Mouse (Mus musculus) liver, embryonic 11.5 days (tissue): ENCODE measurements around the gene 5530401A14Rik. TPM values are rescaled to one million over a fixed set of nuclear protein-coding genes. Genes with fewer than 3 reads are reported as not detected.

ENCODE experiments used
- ATAC-seq: fragments of 200-750 bp; cut with Nextera tagmentation; replicated peaks from 2 replicates; pipeline ENCODE4 v1.8.0; 2017; ENCODE audit warnings: moderate number of reproducible peaks, mild to moderate bottlenecking, moderate TSS enrichment, moderate library complexity; ENCODE audit not compliant: low FRiP score
- DNase-seq: peaks from one replicate; pipeline ENCODE4 v3.0.0-alpha.2; 2017; ENCODE audit warnings: low spot score
- H3K27ac ChIP-seq: fragments of 300-500 bp; sonication (generic); 2 replicates; pipeline ENCODE4 v1.5.1; 2014; ENCODE audit warnings: mild to moderate bottlenecking, low read depth, low read length, control low read depth
- H3K27me3 ChIP-seq: fragments of 300-500 bp; sonication (generic); replicated peaks from 2 replicates; pipeline ENCODE4 v1.6.1; 2014; ENCODE audit warnings: low read length, mixed read lengths; ENCODE audit not compliant: control insufficient read depth, insufficient read depth
- H3K36me3 ChIP-seq: fragments of 300-500 bp; sonication (generic); 2 replicates; pipeline ENCODE4 v1.6.1; 2014; ENCODE audit warnings: mild to moderate bottlenecking, low read length, moderate library complexity, mixed read lengths; ENCODE audit not compliant: control insufficient read depth, insufficient read depth
- H3K4me1 ChIP-seq: fragments of 300-500 bp; sonication (generic); replicated peaks from 2 replicates; pipeline ENCODE4 v1.6.1; 2014; ENCODE audit warnings: low read length, mixed read lengths; ENCODE audit not compliant: control insufficient read depth, insufficient read depth
- H3K4me2 ChIP-seq: fragments of 300-500 bp; sonication (generic); 2 replicates; pipeline ENCODE4 v1.6.1; 2014; ENCODE audit warnings: mild to moderate bottlenecking, control low read depth, moderate library complexity
- H3K4me3 ChIP-seq: fragments of 300-500 bp; sonication (generic); 2 replicates; pipeline ENCODE4 v1.5.1; 2014; ENCODE audit warnings: low read depth, low read length, control low read depth
- H3K9ac ChIP-seq: fragments of 300-500 bp; sonication (generic); 2 replicates; pipeline ENCODE4 v1.6.1; 2014; ENCODE audit warnings: low read depth, low read length, control low read depth
- H3K9me3 ChIP-seq: fragments of 300-500 bp; sonication (generic); 2 replicates; pipeline ENCODE4 v1.6.1; 2016; ENCODE audit warnings: low read length, inconsistent platforms, mixed read lengths; ENCODE audit not compliant: control insufficient read depth
- WGBS: fragments of 180-500 bp; shearing (Covaris S2); extraction: QIAGEN DNeasy Blood & Tissue Kit; methylation state at CpG from one replicate; pipeline ENCODE4 v1.1.7; 2014; 5-methylcytosine and 5-hydroxymethylcytosine counted together
- polyA plus RNA-seq: library from polyadenylated mRNA; unstranded; fragments of >200 nt; fragmentation: Nextera tagmentation; extraction: Ambion mirVana; gene quantifications from 2 replicates; pipeline ENCODE4 v1.2.1, GENCODE M21; 2014

The 5530401A14Rik gene
- polyA plus RNA-seq, 1 experiment from 2014 or later: not detected

GRCm38 (mm10) chr11:81847773-81848490 is 12.5 kb upstream of the 5530401A14Rik start:
- Histone ChIP-seq H3K36me3 (no peaks in the 10 kb centered on the region), H3K9ac (no peak overlapping the region), H3K4me2 (no peak overlapping the region), H3K27ac (no peak overlapping the region), H3K27me3 (no peaks in the 10 kb centered on the region), H3K4me3 (no peak overlapping the region), H3K9me3 (no peaks in the 10 kb centered on the region), H3K4me1 (no peaks in the 10 kb centered on the region)
- ATAC-seq (no peak), DNase-seq (no peak)
- 59% methylated on average over 1 of the region's 1 CpGs for WGBS

GRCm38 (mm10) chr11:81865661-81866382 is 5.3 kb downstream of the 5530401A14Rik start:
- Histone ChIP-seq H3K27ac (no peak overlapping the region), H3K4me1 (no peaks in the 10 kb centered on the region), H3K4me3 (no peak overlapping the region), H3K9ac (no peak overlapping the region), H3K4me2 (no peak overlapping the region), H3K9me3 (no peaks in the 10 kb centered on the region), H3K27me3 (no peaks in the 10 kb centered on the region), H3K36me3 (no peaks in the 10 kb centered on the region)
- no peak for ATAC-seq
- no peak for DNase-seq
- WGBS: 70% methylated on average over 10 of the region's 10 CpGs

DNA sequence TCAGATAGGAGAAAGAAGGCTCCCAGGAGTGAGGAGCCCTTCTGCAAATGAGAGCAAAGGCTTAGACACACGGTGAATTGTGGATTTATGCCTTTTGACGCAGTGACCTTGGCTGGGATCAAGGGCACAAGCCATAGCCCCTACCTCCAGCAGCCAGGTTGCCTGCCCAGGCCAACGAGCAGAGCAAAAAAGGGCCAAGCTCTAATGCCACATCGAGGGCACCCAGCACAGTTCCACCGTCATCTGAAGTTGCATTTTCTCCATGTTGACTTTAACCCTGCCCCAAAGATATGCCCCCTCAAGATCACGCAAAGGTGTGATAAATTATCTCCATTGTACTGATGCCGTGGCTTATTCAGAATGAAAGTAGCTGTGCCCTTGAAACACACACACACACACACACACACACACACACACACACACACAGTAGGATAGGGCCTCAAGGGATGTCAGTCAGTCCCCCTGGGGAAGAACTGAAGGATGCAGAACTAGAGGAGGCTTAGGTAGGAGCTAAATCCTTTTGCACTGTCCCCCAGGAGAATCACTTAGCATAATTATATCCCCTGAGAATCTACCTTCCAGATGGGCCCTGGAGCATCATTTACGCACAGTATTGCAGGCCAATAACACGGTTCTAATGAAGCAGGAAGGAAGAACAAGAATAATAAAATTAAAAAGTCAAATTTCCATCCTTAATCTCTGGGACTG is 11.2 kb downstream of the 5530401A14Rik start:
- DNase-seq (no peak), ATAC-seq (no peak)
- H3K4me2 ChIP-seq: no peak overlapping the region
- H3K4me3 ChIP-seq: no peak overlapping the region
- H3K9ac ChIP-seq: no peak overlapping the region
- no peaks in the 10 kb centered on the region for H3K27me3 ChIP-seq
- 43% methylated on average over 9 of the region's 9 CpGs for WGBS
- H3K4me1 ChIP-seq: no peaks in the 10 kb centered on the region
- H3K9me3 ChIP-seq: no peaks in the 10 kb centered on the region
- H3K27ac ChIP-seq: no peak overlapping the region
- H3K36me3 ChIP-seq: no peaks in the 10 kb centered on the region

DNA sequence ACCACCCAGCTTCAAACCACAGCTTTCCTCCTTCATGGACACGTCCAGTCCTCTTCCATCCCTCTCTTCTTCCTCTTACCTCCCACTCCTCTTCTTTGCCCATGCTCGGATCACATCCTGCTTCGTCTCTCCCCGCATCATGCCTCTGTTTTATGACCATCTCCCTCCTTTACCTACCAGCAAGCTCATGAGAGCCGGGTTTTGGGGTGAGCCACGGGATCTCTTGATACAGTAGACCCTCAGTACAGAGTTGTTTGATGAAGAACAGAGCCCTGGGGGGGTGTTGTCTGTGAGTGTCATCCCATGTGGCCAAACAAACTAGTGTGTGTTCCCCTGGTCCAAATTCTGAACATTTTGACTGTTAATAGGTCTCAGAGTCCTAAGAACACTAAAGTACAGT is 36.0 kb downstream of the 5530401A14Rik start:
- DNase-seq (no peak), ATAC-seq (no peak)
- no peaks in the 10 kb centered on the region for H3K27me3 ChIP-seq
- H3K27ac ChIP-seq: no peak overlapping the region
- WGBS: 78% methylated on average over 6 of the region's 6 CpGs
- no peak overlapping the region for H3K4me2 ChIP-seq
- H3K9me3 ChIP-seq: no peaks in the 10 kb centered on the region
- no peaks in the 10 kb centered on the region for H3K36me3 ChIP-seq
- H3K9ac ChIP-seq: no peak overlapping the region
- H3K4me3 ChIP-seq: no peak overlapping the region
- H3K4me1 ChIP-seq: no peaks in the 10 kb centered on the region

DNA sequence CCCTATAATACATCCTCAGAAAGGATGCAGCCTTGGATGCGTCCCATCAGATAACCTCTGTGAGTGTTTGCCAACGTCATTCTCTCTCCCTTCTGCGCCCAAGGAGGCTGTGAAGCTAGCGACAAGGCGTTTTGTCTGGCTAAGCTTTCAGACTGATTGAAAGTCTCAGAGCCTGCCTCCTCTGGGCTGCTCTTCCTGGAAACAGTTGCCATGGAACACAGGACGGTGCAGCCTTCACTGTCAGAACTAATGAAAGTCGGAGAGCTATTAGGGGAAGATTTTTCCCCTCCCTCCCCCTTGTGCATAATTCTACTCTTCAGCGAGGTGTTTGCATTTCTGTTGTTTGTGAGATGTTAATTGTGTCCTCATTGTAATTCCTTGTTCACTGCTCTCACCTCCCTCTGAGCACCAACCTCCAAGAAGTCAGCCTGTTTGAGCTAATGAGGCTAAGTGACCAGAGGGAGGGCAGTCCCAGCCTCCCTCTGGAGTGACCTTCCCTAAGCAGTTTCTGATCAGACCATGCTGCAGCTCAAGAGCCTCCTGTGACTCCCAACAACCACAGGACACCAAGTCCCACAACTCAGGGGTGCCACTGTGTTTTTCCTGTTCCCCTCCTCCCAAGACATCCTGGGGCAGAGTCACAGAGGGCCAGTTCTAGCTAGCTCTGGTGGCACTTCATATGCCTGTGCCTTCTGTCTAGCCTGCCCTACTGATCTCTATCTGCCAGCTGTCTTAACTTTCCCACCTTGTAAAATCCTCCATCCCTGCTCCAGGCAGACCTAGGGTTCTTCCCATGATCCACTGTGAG is 37.3 kb downstream of the 5530401A14Rik start:
- no peak overlapping the region for H3K4me2 ChIP-seq
- no peaks in the 10 kb centered on the region for H3K27me3 ChIP-seq
- H3K36me3 ChIP-seq: no peaks in the 10 kb centered on the region
- H3K9ac ChIP-seq: no peak overlapping the region
- no peaks in the 10 kb centered on the region for H3K9me3 ChIP-seq
- H3K4me3 ChIP-seq: no peak overlapping the region
- DNase-seq (no peak), ATAC-seq (no peak)
- H3K4me1 ChIP-seq: no peaks in the 10 kb centered on the region
- WGBS: 9% methylated on average over 8 of the region's 8 CpGs
- no peak overlapping the region for H3K27ac ChIP-seq

- Histone ChIP-seq H3K9ac (no peak overlapping the region), H3K36me3 (no peaks in the 10 kb centered on the region), H3K4me3 (no peak overlapping the region), H3K9me3 (no peaks in the 10 kb centered on the region), H3K27ac (no peak overlapping the region), H3K27me3 (no peaks in the 10 kb centered on the region), H3K4me1 (no peaks in the 10 kb centered on the region), H3K4me2 (no peak overlapping the region)
- DNase-seq: no peak
- no peak for ATAC-seq
Observed at GRCm38 (mm10) chr11:81902318-81902717, 41.8 kb downstream of the 5530401A14Rik start.

DNA sequence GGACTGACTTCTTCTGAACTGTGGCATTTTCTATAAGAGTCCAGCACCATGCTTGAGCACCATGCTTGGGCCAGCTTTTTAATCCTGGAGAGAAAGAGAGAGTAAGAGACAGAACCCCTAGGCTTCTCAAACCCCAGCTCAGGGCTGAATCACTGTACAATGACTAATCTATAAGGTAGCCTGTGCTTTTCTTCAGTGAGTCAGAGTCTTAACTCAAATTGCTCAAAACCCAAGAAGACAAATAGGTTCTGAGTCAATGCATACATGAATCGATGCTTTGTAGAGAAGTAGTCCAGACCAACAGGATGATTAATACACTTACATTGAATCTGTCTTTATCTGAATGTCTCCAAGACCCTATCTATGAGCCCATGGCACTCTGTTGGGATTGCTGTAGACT is 48.3 kb downstream of the 5530401A14Rik start:
- 70% methylated on average over 1 of the region's 1 CpGs for WGBS
- Histone ChIP-seq H3K9ac (no peak overlapping the region), H3K4me3 (no peak overlapping the region), H3K9me3 (no peaks in the 10 kb centered on the region), H3K4me1 (no peaks in the 10 kb centered on the region), H3K27ac (no peak overlapping the region), H3K27me3 (no peaks in the 10 kb centered on the region), H3K4me2 (no peak overlapping the region), H3K36me3 (no peaks in the 10 kb centered on the region)
- no peak for DNase-seq
- no peak for ATAC-seq

DNA sequence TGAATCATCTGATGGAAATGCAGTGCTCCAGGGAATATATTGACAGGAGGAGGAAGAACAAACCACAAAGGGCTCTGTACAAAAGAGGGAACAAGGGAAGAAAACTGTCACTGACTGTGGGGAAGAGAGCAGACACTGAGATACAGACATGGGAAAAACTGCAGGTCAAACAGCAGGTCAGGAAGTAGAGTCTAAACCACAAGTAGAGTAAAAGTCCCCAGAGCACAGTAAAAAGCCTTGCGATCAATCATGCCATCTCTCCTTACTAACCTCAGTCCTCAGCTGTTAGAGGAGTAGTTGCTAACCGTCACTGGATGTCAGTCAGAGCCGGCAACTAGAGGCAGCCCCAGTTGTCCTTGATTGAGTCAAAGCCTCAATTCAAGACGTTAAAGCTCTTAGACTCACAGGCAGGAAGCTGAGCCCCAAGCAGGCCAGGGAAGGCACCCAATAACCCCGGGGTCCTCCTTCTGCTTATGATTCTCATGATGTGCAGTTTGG is 49.0 kb downstream of the 5530401A14Rik start:
- no peak for DNase-seq
- Histone ChIP-seq H3K36me3 (no peaks in the 10 kb centered on the region), H3K9ac (no peak overlapping the region), H3K4me3 (no peak overlapping the region), H3K27me3 (no peaks in the 10 kb centered on the region), H3K4me1 (no peaks in the 10 kb centered on the region), H3K27ac (no peak overlapping the region), H3K4me2 (no peak overlapping the region), H3K9me3 (no peaks in the 10 kb centered on the region)
- 43% methylated on average over 5 of the region's 5 CpGs for WGBS
- no peak for ATAC-seq
